Comparison of ENCODE assay signal across 22 mouse cellular contexts in genomic region chr15:91772041-91772440, GRCm38 (mm10).
"Had no signal": no experiment of that assay in that cellular context is flagged by ENCODE, and none has a peak within 500 bp of the region (broad histone marks: within the 10 kb centered on the region; RNA-seq: fewer than 3 reads in every experiment).

No protein-coding gene starts in this region.

- H3K27me3 ChIP-seq: heart, embryonic 12.5 days; hindbrain, embryonic 13.5 days; hindbrain, embryonic 15.5 days; limb, embryonic 13.5 days; limb, embryonic 15.5 days; liver, embryonic 12.5 days had no signal

- DNase-seq: gastrocnemius, postnatal 14 days; gastrocnemius, postnatal 36 days; heart, adult 18-20 months; heart, postnatal 10 days; heart, postnatal 36 days; kidney, adult 11 months; kidney, adult 8-10 months; kidney, postnatal 10 days; kidney, postnatal 25 days; kidney, postnatal 4 days; layer of hippocampus, adult 9-11 months; layer of hippocampus, postnatal 36 days; left cerebral cortex, postnatal 4 days had no signal

- H3K36me3 ChIP-seq: heart, embryonic 10.5 days; heart, embryonic 12.5 days; hindbrain, embryonic 13.5 days; hindbrain, embryonic 15.5 days; liver, embryonic 12.5 days had no signal

- H3K4me3 ChIP-seq: heart, embryonic 10.5 days; heart, embryonic 12.5 days; hindbrain, embryonic 13.5 days; hindbrain, embryonic 15.5 days; limb, embryonic 13.5 days; limb, embryonic 15.5 days; liver, embryonic 12.5 days had no signal

- H3K9me3 ChIP-seq: heart, embryonic 10.5 days; heart, embryonic 12.5 days; hindbrain, embryonic 13.5 days; hindbrain, embryonic 15.5 days; limb, embryonic 13.5 days; limb, embryonic 15.5 days; liver, embryonic 12.5 days had no signal

- H3K27ac ChIP-seq: heart, embryonic 10.5 days; hindbrain, embryonic 13.5 days; hindbrain, embryonic 15.5 days; hindbrain, postnatal 0 days; limb, embryonic 13.5 days; limb, embryonic 15.5 days; liver, embryonic 12.5 days; liver, embryonic 14.5 days had no signal

- H3K4me1 ChIP-seq: hindbrain, embryonic 13.5 days; hindbrain, embryonic 15.5 days; limb, embryonic 13.5 days; limb, embryonic 15.5 days; liver, embryonic 12.5 days had no signal

- H3K9ac ChIP-seq: heart, embryonic 12.5 days; hindbrain, embryonic 13.5 days; hindbrain, embryonic 15.5 days; limb, embryonic 13.5 days; limb, embryonic 15.5 days; liver, embryonic 12.5 days; liver, embryonic 14.5 days had no signal
